Mouse (Mus musculus) limb, embryonic 14.5 days (tissue): ENCODE data around the gene Frmd8. TPM values are rescaled to one million over a fixed set of nuclear protein-coding genes. Genes with fewer than 3 reads are reported as not detected.

ENCODE experiments used
- ATAC-seq: fragments of 200-750 bp; cut with Nextera tagmentation; 2 replicates; pipeline ENCODE4 v1.8.0; 2017; ENCODE audit warnings: low read depth, moderate number of reproducible peaks, moderate TSS enrichment; ENCODE audit not compliant: low FRiP score
- DNase-seq: peaks from one replicate; pipeline ENCODE4 v3.0.0-alpha.2; 2015; ENCODE audit warnings: low spot score
- H3K27ac ChIP-seq: fragments of 300-500 bp; sonication (generic); replicated peaks from 2 replicates; pipeline ENCODE4 v1.5.1; 2014; ENCODE audit warnings: low read depth, mild to moderate bottlenecking, low read length, moderate library complexity, mixed read lengths
- H3K27me3 ChIP-seq: fragments of 300-500 bp; sonication (generic); 2 replicates; pipeline ENCODE4 v1.6.1; 2014; ENCODE audit warnings: low read length, mixed read lengths; ENCODE audit not compliant: control insufficient read depth, insufficient read depth
- H3K36me3 ChIP-seq: fragments of 300-500 bp; sonication (generic); 2 replicates; pipeline ENCODE4 v1.6.1; 2014; ENCODE audit warnings: mild to moderate bottlenecking, low read length, moderate library complexity, mixed read lengths; ENCODE audit not compliant: control insufficient read depth, insufficient read depth
- H3K4me1 ChIP-seq: fragments of 300-500 bp; sonication (generic); 2 replicates; pipeline ENCODE4 v1.6.1; 2014; ENCODE audit warnings: antibody characterized with exemption, low read length, mixed read lengths; ENCODE audit not compliant: control insufficient read depth, insufficient read depth
- H3K4me2 ChIP-seq: fragments of 300-500 bp; sonication (generic); replicated peaks from 2 replicates; pipeline ENCODE4 v1.6.1; 2014; ENCODE audit warnings: low read depth, mild to moderate bottlenecking, low read length, moderate library complexity; ENCODE audit not compliant: severe bottlenecking
- H3K4me3 ChIP-seq: fragments of 300-500 bp; sonication (generic); replicated peaks from 2 replicates; pipeline ENCODE4 v1.5.1; 2014; ENCODE audit warnings: low read length
- H3K9ac ChIP-seq: fragments of 300-500 bp; sonication (generic); 2 replicates; pipeline ENCODE4 v1.6.1; 2014; ENCODE audit warnings: mild to moderate bottlenecking, low read depth, low read length, moderate library complexity; ENCODE audit not compliant: severe bottlenecking
- H3K9me3 ChIP-seq: fragments of 300-500 bp; sonication (generic); 2 replicates; pipeline ENCODE4 v1.6.1; 2016; ENCODE audit warnings: low read length; ENCODE audit not compliant: control insufficient read depth
- POLR2A ChIP-seq: fragments of 200-500 bp; IDR thresholded peaks from 2 replicates; pipeline ENCODE4 v1.8.0; 2012; ENCODE audit warnings: inconsistent platforms, mild to moderate bottlenecking, moderate library complexity, borderline replicate concordance; ENCODE audit not compliant: insufficient read depth, insufficient read length; ENCODE audit errors: extremely low read depth
- WGBS: fragments of 180-500 bp; shearing (Covaris S2); extraction: QIAGEN DNeasy Blood & Tissue Kit; methylation state at CpG from one replicate; pipeline ENCODE4 v1.1.7; 2014; 5-methylcytosine and 5-hydroxymethylcytosine counted together
- polyA plus RNA-seq, 2 experiments: library from polyadenylated mRNA; depleted of rRNA in 1 of 2; stranded (reverse) in 1 of 2; unstranded in 1 of 2; fragments of >200 nt; fragmentation: Nextera tagmentation in 1 of 2; extraction: Ambion mirVana in 1 of 2; gene quantifications; 2 replicates each; pipeline versions ENCODE4 v1.2.1 to v1.2.3; 2012 to 2014

Gene Frmd8
- polyA plus RNA-seq, 2 experiments, result 22.7 TPM

GRCm38 (mm10) chr19:5808955-5809711 lies 65.9 kb downstream of the Frmd8 start:
- H3K4me2 ChIP-seq, result no peak overlapping the region
- ATAC-seq (no peak), DNase-seq (peak; percentile 44)
- no peak overlapping the region for H3K4me3 ChIP-seq
- no peaks in the 10 kb centered on the region for H3K36me3 ChIP-seq
- no peak overlapping the region for H3K9ac ChIP-seq
- TF ChIP-seq POLR2A, result no peak
- H3K9me3 ChIP-seq, result no peaks in the 10 kb centered on the region
- H3K27me3 ChIP-seq, result no peaks in the 10 kb centered on the region
- H3K4me1 ChIP-seq, result peaks cover 65% of the 10 kb centered on the region
- H3K27ac ChIP-seq, result peak overlapping the region; percentile 75
- 51% methylated on average over 14 of the region's 14 CpGs for WGBS

- Histone ChIP-seq H3K4me2 (no peak overlapping the region), H3K36me3 (no peaks in the 10 kb centered on the region), H3K4me1 (peaks cover 63% of the 10 kb centered on the region), H3K27ac (no peak overlapping the region), H3K9ac (no peak overlapping the region), H3K27me3 (no peaks in the 10 kb centered on the region), H3K9me3 (no peaks in the 10 kb centered on the region), H3K4me3 (no peak overlapping the region)
- 73% methylated on average over 1 of the region's 3 CpGs for WGBS
- no peak for DNase-seq
- TF ChIP-seq POLR2A, result no peak
- ATAC-seq, result no peak
These were observed 67.3 kb downstream of the Frmd8 start for GRCm38 (mm10) chr19:5807740-5808139.

- ATAC-seq (no peak), DNase-seq (no peak)
- Histone ChIP-seq H3K4me2 (no peak overlapping the region), H3K4me3 (no peak overlapping the region), H3K36me3 (no peaks in the 10 kb centered on the region), H3K27ac (peak overlapping the region; percentile 71; the same call in 1 of the 2 replicates), H3K9me3 (no peaks in the 10 kb centered on the region), H3K27me3 (no peaks in the 10 kb centered on the region), H3K9ac (peak overlapping the region; percentile 14; the same call in 1 of the 2 replicates), H3K4me1 (peaks cover 54% of the 10 kb centered on the region)
- 46% methylated on average over 6 of the region's 6 CpGs for WGBS
- no peak for TF ChIP-seq POLR2A
These were observed 68.3 kb downstream of the Frmd8 start for GRCm38 (mm10) chr19:5806809-5807205.

- no peak for TF ChIP-seq POLR2A
- ATAC-seq (no peak), DNase-seq (no peak)
- no peak overlapping the region for H3K4me2 ChIP-seq
- H3K27ac ChIP-seq, result peak overlapping the region; percentile 67
- no peaks in the 10 kb centered on the region for H3K36me3 ChIP-seq
- H3K9me3 ChIP-seq, result no peaks in the 10 kb centered on the region
- H3K4me3 ChIP-seq, result no peak overlapping the region
- 20% methylated on average over 8 of the region's 8 CpGs for WGBS
- peak overlapping the region; percentile 14; the same call in 1 of the 2 replicates for H3K9ac ChIP-seq
- no peaks in the 10 kb centered on the region for H3K27me3 ChIP-seq
- H3K4me1 ChIP-seq, result peaks cover 48% of the 10 kb centered on the region
These were observed 68.8 kb downstream of the Frmd8 start for GRCm38 (mm10) chr19:5806051-5806808.

GRCm38 (mm10) chr19:5804371-5804899 lies 70.6 kb downstream of the Frmd8 start:
- H3K9ac ChIP-seq, result peak overlapping the region; percentile 93; the same call in 1 of the 2 replicates
- no peaks in the 10 kb centered on the region for H3K27me3 ChIP-seq
- H3K36me3 ChIP-seq, result peaks cover 9% of the 10 kb centered on the region
- no peak for TF ChIP-seq POLR2A
- peak overlapping the region; percentile 100 for H3K27ac ChIP-seq
- ATAC-seq (no peak), DNase-seq (no peak)
- no peak overlapping the region; the same call in 1 of the 2 replicates for H3K4me3 ChIP-seq
- peak overlapping the region; percentile 97; the same call in 1 of the 2 replicates for H3K4me2 ChIP-seq
- 10% methylated on average over 8 of the region's 8 CpGs for WGBS
- peaks cover 30% of the 10 kb centered on the region for H3K4me1 ChIP-seq
- H3K9me3 ChIP-seq, result no peaks in the 10 kb centered on the region
